Mouse (Mus musculus): ENCODE results near the gene Lmcd1.

Gene Lmcd1

GRCm38 (mm10) chr6:112287671-112288070 lies 14.1 kb downstream of the Lmcd1 start:
- no peak for DNase-seq (ENCODE audit: low spot score)

DNA sequence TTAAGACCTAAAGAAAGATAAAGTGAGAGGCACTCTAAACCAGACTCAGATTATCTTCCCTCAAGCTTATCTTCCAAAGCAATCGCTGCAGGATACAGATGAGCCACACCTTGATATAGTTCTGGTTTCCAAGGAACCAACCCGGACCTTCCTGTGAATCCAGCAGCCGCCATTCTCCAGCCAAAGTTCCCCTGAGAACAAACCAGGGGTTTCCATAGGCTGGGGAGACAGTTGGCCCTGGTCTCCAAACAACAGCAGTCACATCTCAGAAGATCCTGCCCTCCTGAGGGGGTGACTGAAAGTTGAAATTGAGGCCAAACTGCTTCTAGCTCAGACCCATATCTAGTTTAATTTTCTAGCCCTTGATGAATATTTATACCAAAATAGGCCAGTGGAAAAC lies 14.7 kb downstream of the Lmcd1 start:
- no peak for DNase-seq (ENCODE audit: low spot score)

DNA sequence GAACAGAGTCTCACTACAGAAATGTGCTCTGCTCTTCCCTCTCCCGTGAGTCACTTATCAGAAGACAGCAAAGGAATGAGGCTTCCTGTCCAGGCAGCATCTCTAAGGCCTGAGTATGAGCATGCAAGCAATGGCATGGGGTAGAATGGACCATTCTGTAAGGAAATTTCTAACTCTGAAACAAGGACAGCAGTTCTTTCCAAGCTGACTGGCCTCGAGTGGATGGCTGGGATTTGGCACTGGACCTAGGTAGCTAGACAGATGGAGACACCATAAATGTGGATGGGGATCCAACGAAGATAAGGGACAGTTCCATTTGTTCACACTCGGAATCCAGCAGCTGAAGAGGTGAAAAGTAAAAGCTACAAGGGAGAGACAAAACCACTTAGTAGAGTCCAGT lies 17.6 kb downstream of the Lmcd1 start:
- DNase-seq (ENCODE audit: low spot score), result no peak

DNA sequence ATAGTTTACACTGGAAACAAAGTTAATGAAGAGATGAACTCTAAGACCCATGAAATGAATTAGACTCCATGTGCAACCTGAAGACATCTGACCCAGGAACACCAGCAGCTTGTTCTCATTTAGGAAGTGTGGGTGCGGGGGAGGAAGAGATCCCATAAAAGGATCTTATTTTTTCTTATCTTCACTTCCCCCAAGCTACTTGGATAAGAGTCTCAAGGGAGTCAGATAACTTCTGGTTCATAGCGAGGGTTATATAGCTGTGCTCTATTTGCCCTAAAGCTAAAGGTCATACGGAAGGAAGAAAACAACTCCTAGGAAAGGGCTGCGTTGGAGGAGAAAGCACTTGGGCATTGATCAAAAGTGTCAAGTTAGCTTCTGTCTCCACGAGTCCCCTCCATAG lies 19.8 kb downstream of the Lmcd1 start:
- no peak for DNase-seq (ENCODE audit: low spot score)

DNA sequence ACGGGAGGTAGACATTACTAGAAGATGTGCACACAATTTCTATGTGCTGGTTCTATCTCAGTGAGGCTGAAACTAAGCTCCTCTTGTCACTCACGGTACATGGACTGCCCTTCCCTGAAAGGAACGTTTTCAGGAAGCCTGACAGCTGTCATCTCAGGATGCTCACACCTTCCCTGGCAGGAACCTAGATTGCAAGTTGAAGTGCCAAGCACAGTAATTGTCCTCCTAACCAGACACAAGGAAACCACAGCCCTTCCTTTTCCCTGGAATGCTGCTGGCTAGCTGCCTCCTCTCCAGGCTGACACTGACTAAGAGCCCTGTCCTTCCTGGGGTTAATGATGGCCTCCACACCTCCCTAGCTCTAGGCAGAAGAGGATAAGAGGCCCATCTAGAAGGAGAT lies 21.7 kb downstream of the Lmcd1 start:
- DNase-seq (ENCODE audit: low spot score), result no peak

DNA sequence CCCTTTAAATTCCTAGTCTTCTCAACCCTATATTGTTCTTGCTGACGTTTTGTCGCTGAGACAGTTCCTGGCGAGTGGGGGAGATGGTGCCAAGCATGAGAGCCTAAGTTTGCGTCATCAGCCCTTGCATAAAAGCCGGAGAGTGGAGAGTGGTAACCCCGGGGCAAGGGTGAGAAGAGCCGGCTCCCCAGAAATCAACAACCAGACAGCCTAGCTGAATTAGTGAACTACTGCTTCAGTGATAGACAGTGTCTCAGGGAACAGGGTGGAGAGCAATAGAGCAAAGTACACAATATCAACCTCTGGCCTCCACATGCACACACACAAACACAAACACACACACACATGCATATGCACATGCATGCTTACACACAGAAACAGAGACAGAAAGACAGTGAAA lies 26.6 kb downstream of the Lmcd1 start:
- no peak for DNase-seq (ENCODE audit: low spot score)

GRCm38 (mm10) chr6:112300633-112301032 lies 27.1 kb downstream of the Lmcd1 start:
- no peak for DNase-seq (ENCODE audit: low spot score)

DNA sequence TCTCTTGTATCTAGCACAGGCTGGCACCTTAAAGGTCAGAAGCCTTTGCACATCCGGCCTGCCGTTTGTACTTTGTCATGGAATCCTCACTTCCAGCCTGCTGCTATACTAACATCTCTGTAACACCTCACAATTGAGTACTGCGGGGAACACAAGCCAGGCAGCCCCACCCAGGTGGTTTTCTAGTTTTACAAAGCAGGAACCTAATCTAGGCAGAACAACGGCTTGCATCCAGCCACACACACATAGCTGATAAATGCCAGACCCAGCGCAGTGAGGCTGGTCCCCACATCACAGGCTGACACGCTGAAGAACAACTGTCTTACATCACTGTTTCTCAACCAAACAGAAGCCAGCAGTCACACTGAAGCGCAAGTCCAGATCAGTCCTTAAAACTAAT lies 28.7 kb downstream of the Lmcd1 start:
- no peak for DNase-seq (ENCODE audit: low spot score)

DNA sequence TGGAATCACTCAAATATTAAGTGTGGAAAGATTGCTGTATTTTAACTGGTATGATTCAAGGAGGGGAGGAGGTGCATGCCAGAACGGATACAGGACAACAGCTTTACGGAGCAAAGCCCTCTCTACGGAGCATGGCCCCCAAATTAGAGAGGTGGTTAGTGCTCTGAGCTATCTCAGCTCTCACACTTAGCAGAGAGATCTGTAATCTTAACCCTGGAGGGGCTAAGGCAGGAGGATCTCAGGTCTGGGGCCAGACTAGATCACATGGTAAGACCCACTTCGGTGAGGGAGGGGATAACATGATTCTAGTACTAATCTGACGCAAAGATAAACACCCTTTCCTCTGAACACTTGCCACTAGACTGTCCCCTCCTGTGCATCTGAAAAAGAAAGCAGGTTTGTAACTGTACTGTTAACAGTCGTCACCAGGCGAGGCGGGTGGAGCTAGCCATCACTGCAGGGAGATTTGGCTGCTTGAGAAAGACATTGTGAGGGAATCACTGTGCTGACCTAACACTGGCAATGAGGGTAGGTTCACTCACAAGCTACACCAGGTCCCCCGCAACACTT lies 29.3 kb downstream of the Lmcd1 start:
- no peak for DNase-seq (ENCODE audit: low spot score)

GRCm38 (mm10) chr6:112304751-112305150 lies 31.2 kb downstream of the Lmcd1 start:
- peak; percentile 67 for DNase-seq (ENCODE audit: low spot score)

DNA sequence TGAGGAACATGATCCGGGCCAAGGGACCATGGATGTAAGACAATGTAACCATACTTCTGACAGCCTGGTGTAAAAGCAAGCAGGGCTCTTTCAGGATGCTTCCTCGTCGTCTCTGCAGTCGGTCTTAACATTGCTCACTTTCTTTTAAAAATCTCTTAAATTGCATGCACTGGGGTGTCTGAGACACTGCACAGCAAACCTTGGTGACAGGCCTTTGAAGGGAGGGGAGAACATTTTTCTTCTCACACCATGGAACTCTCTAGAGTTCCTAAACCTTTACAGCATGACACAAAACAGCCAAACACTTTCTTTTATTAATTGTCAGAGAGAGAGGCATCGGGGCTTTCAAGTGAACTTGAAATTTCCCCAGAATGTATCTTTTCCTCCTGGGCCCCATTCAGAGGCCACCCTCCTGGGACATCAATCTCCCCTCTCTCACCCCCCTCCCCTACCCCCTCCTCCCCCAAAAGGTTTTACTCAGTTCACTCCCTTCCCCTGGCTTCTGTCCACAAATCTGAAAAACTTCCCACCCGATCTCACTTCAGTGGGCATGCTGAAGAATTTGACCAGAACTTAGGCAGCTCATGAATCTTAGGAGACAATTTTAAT lies 35.9 kb downstream of the Lmcd1 start:
- no peak for DNase-seq (ENCODE audit: low spot score)

DNA sequence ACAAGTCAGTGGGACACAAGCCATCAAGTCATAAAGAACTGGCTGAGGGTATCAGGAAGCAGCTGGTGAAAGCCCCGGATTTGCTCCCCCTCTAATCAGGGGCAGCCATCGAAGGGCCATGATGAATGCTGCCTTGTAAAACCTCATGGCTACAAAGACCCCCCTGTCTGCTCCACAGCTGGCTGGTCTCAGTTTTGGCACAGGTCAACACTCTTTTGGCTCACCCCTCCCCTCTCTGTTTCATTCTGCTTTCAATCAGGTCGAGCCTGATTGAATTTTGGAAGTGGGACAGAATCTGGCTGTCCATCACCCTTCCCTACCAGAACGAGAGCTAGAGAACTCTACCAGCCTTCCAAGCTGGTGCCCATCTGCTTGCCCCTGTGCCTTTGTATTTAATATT lies 37.8 kb downstream of the Lmcd1 start:
- no peak for DNase-seq (ENCODE audit: low spot score)

DNA sequence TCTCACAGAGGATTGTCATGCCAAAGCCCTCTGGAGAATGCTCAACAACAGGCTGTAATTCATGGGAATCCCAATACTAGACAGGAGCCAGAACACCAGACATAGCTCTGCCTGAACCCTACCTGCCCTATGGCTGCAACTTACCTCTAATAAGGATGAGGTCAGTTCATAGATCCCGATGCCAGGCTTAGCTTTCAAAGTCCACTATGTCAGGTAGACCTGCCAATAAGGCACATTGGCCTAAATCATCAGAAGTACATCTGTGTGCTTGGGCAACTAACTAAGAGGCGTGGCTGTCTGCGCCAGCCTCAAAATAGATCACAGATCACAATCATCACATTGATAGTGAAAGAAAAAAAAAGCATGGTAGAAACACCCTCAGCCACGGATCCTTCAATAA lies 45.9 kb downstream of the Lmcd1 start:
- DNase-seq (ENCODE audit: low spot score), result no peak

- DNase-seq (ENCODE audit: low spot score), result no peak
Measured at GRCm38 (mm10) chr6:112320679-112321078, 47.1 kb downstream of the Lmcd1 start.

DNA sequence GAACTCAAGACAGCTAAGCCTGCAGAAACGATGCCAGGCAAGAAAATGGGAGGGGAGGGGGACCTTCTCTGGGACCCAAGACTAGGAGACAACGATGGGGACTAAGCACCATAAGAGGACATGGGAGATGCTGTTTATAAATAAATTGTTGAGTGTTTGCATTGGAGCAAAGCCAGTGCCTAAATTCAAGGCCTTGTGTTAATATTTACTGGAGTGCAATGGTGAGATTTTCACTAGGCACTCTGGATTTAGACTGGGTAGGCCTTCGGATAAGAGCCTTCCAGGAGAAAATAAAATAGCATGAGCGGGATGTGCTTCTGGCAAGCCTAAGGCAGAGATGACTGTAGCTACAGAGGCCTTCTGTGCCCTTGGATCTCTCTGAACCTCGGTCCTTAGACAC lies 49.4 kb downstream of the Lmcd1 start:
- no peak for DNase-seq (ENCODE audit: low spot score)

- no peak for DNase-seq (ENCODE audit: low spot score)
Measured at GRCm38 (mm10) chr6:112325213-112325612, 51.7 kb downstream of the Lmcd1 start.

- no peak for DNase-seq (ENCODE audit: low spot score)
Measured at GRCm38 (mm10) chr6:112327793-112328192, 54.2 kb downstream of the Lmcd1 start.

GRCm38 (mm10) chr6:112330520-112331222 lies 57.1 kb downstream of the Lmcd1 start:
- DNase-seq (ENCODE audit: low spot score), result no peak

DNA sequence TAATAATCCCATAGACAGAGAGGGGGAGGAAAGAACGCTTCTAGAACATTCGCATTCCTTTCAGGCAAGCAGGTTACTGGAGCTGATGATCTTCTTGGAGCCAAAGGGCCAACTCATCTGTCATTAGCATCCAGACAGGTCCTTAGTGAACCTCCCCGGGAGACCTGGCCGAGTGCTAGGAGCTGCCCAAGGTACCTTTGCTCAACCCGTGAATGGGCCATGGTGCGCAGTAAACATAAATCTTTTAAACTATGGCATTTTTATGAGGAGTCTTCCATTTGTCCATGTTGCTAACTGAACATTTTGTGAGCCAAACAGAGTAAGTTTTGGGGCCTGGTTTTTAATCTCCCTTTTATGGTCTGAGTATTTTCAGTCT lies 57.7 kb downstream of the Lmcd1 start:
- DNase-seq (ENCODE audit: low spot score), result no peak

GRCm38 (mm10) chr6:112333930-112334329 lies 60.4 kb downstream of the Lmcd1 start:
- no peak for DNase-seq (ENCODE audit: low spot score)

GRCm38 (mm10) chr6:112337667-112338066 lies 64.1 kb downstream of the Lmcd1 start:
- DNase-seq (ENCODE audit: low spot score), result no peak

DNA sequence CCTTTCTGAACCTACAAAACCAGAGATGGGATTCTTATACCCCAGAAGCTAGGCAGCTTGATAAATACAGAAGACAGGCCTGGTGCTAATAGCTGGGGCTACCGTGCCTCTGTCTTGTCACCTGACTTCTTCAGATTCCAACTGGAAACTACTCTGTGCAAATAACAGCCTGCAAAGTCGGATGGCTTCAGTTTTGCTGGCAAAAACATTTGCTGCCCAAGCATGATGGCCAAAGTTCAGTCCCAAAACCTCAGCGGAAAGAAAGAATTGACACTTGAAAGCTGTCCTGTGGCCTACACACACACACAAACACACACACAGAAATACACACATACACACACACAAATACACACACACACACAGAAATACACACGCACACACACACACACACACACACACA lies 65.5 kb downstream of the Lmcd1 start:
- no peak for DNase-seq (ENCODE audit: low spot score)

GRCm38 (mm10) chr6:112350452-112350851 lies 76.9 kb downstream of the Lmcd1 start:
- DNase-seq (ENCODE audit: low spot score), result no peak

- no peak for DNase-seq (ENCODE audit: low spot score)
Measured at GRCm38 (mm10) chr6:112359341-112359740, 85.8 kb downstream of the Lmcd1 start.

Measured in urinary bladder, postnatal 14 days (tissue).